Mouse (Mus musculus): ENCODE results near the gene Gadl1. TPM values are rescaled to one million over a fixed set of nuclear protein-coding genes. Genes with fewer than 3 reads are reported as not detected.

Gene Gadl1
- total and polyA plus RNA-seq, 3 experiments: 0.13 TPM; not detected in 2

GRCm38 (mm10) chr9:115870640-115871039 is 38.6 kb upstream of the Gadl1 start:
- no peak overlapping the region for H3K27ac ChIP-seq (ENCODE audit: insufficient read depth, low read depth)
- no peaks in the 10 kb centered on the region for H3K4me1 ChIP-seq (ENCODE audit: control insufficient read depth in 1 of 2, insufficient read depth in 2 of 2)
- in situ Hi-C loops (cut with MboI; ENCODE audit: low pct_ligation_motif_present, low pct_unique_long_range_greater_than_20kb, low sequenced_read_pairs) (no loop called here), dilution Hi-C loops (cut with MboI; ENCODE audit: extremely low pct_ligation_motif_present, extremely low pct_unique_long_range_greater_than_20kb, low sequenced_read_pairs) (no loop called here)
- no peak for DNase-seq (ENCODE audit: extremely low read depth)
- no peaks in the 10 kb centered on the region for H3K27me3 ChIP-seq (replicated peaks)
- TF ChIP-seq PAX5 (IDR thresholded peaks at IDR 0.05; ENCODE audit: low read length): no peak
- peak; percentile 52 for TF ChIP-seq ZNF384 (IDR thresholded peaks at IDR 0.05; ENCODE audit: low read depth, low read length)
- peaks cover 1% of the 10 kb centered on the region for H3K9me3 ChIP-seq (replicated peaks; ENCODE audit: low read length)
- no peaks in the 10 kb centered on the region for H3K79me2 ChIP-seq (replicated peaks; ENCODE audit: control insufficient read depth, extremely low read depth, insufficient read depth, poor library complexity, severe bottlenecking)
- H3K4me3 ChIP-seq (replicated peaks in 1 of 3; ENCODE audit: low read depth in 2 of 3, low read length in 2 of 3, poor library complexity in 1 of 3): no peak overlapping the region
- H3K9ac ChIP-seq (ENCODE audit: insufficient read depth, low read depth): no peak overlapping the region
- no peak overlapping the region for H3K4me2 ChIP-seq (ENCODE audit: insufficient read depth, low read depth, poor library complexity, severe bottlenecking)
- H3K36me3 ChIP-seq (replicated peaks in 1 of 2; ENCODE audit: control insufficient read depth in 1 of 2, insufficient read depth in 1 of 2, low read length in 1 of 2): no peaks in the 10 kb centered on the region

- dilution Hi-C loops (cut with MboI; ENCODE audit: extremely low pct_ligation_motif_present, extremely low pct_unique_long_range_greater_than_20kb, low sequenced_read_pairs): no loop called here
- DNase-seq (ENCODE audit: extremely low read depth): no peak
- in situ Hi-C loops (cut with MboI; ENCODE audit: low pct_ligation_motif_present, low pct_unique_long_range_greater_than_20kb, low sequenced_read_pairs): no loop called here
Measured at GRCm38 (mm10) chr9:115880500-115880899, 28.8 kb upstream of the Gadl1 start.

GRCm38 (mm10) chr9:115881137-115881536 is 28.1 kb upstream of the Gadl1 start:
- H3K9ac ChIP-seq (ENCODE audit: insufficient read depth, low read depth): no peak overlapping the region
- in situ Hi-C loops (cut with MboI; ENCODE audit: low pct_ligation_motif_present, low pct_unique_long_range_greater_than_20kb, low sequenced_read_pairs) (no loop called here), dilution Hi-C loops (cut with MboI; ENCODE audit: extremely low pct_ligation_motif_present, extremely low pct_unique_long_range_greater_than_20kb, low sequenced_read_pairs) (no loop called here)
- no peaks in the 10 kb centered on the region for H3K9me3 ChIP-seq (replicated peaks; ENCODE audit: low read length)
- H3K4me1 ChIP-seq (ENCODE audit: control insufficient read depth in 1 of 2, insufficient read depth in 2 of 2): peaks cover 6 to 9% of the 10 kb centered on the region in 2 experiments; a peak in 3 of 4 replicates
- DNase-seq (ENCODE audit: extremely low read depth): no peak
- no peaks in the 10 kb centered on the region for H3K36me3 ChIP-seq (replicated peaks in 1 of 2; ENCODE audit: control insufficient read depth in 1 of 2, insufficient read depth in 1 of 2, low read length in 1 of 2)
- H3K27ac ChIP-seq (ENCODE audit: insufficient read depth, low read depth): no peak overlapping the region
- H3K27me3 ChIP-seq (replicated peaks): no peaks in the 10 kb centered on the region
- H3K79me2 ChIP-seq (replicated peaks; ENCODE audit: control insufficient read depth, extremely low read depth, insufficient read depth, poor library complexity, severe bottlenecking): no peaks in the 10 kb centered on the region
- TF ChIP-seq RAD21 (IDR thresholded peaks at IDR 0.05; ENCODE audit: low read depth, low read length) (peak; percentile 28), JUND (conservative IDR thresholded peaks at IDR 0.05; ENCODE audit: low read depth, low read length) (no peak), CTCF (conservative IDR thresholded peaks at IDR 0.05 in 1 of 2, IDR thresholded peaks at IDR 0.05 in 1 of 2; ENCODE audit: low read depth in 2 of 2, low read length in 2 of 2) (peak; percentile 49 to 61)
- no peak overlapping the region for H3K4me3 ChIP-seq (replicated peaks in 1 of 3; ENCODE audit: low read depth in 2 of 3, low read length in 2 of 3, poor library complexity in 1 of 3)
- H3K4me2 ChIP-seq (ENCODE audit: insufficient read depth, low read depth, poor library complexity, severe bottlenecking): no peak overlapping the region

More at GRCm38 (mm10) chr9:115880500-115880899, 28.8 kb upstream of the Gadl1 start:
- TF ChIP-seq JUND (conservative IDR thresholded peaks at IDR 0.05; ENCODE audit: low read depth, low read length) (no peak), RCOR1 (conservative IDR thresholded peaks at IDR 0.05; ENCODE audit: low read depth, low read length) (no peak), RAD21 (IDR thresholded peaks at IDR 0.05; ENCODE audit: low read depth, low read length) (no peak), CTCF (conservative IDR thresholded peaks at IDR 0.05 in 1 of 2, IDR thresholded peaks at IDR 0.05 in 1 of 2; ENCODE audit: low read depth in 2 of 2, low read length in 2 of 2) (no peak), GABPA (IDR thresholded peaks at IDR 0.05; ENCODE audit: insufficient replicate concordance, low read depth, low read length) (no peak), ZKSCAN1 (IDR thresholded peaks at IDR 0.05; ENCODE audit: borderline replicate concordance, low read depth, low read length) (no peak), ELF1 (IDR thresholded peaks at IDR 0.05; ENCODE audit: low read depth, low read length) (no peak), POLR2A (IDR thresholded peaks at IDR 0.05; ENCODE audit: low read depth, low read length) (no peak), CHD1 (IDR thresholded peaks at IDR 0.05; ENCODE audit: low read depth, low read length) (no peak), MEF2A (IDR thresholded peaks at IDR 0.05; ENCODE audit: borderline replicate concordance, low read depth, low read length) (no peak), EP300 (IDR thresholded peaks at IDR 0.05; ENCODE audit: low read length) (no peak), USF1 (IDR thresholded peaks at IDR 0.05; ENCODE audit: low read depth, low read length) (no peak), NRF1 (IDR thresholded peaks at IDR 0.05; ENCODE audit: low read depth, low read length) (no peak), SMC3 (IDR thresholded peaks at IDR 0.05; ENCODE audit: low read depth, low read length) (no peak), IRF4 (IDR thresholded peaks at IDR 0.05; ENCODE audit: low read depth, low read length) (no peak)
- H3K9me3 ChIP-seq (replicated peaks; ENCODE audit: low read length): no peaks in the 10 kb centered on the region
- H3K79me2 ChIP-seq (replicated peaks; ENCODE audit: control insufficient read depth, extremely low read depth, insufficient read depth, poor library complexity, severe bottlenecking): no peaks in the 10 kb centered on the region
- peaks cover 6 to 9% of the 10 kb centered on the region in 2 experiments; a peak in 3 of 4 replicates for H3K4me1 ChIP-seq (ENCODE audit: control insufficient read depth in 1 of 2, insufficient read depth in 2 of 2)
- no peaks in the 10 kb centered on the region for H3K36me3 ChIP-seq (replicated peaks in 1 of 2; ENCODE audit: control insufficient read depth in 1 of 2, insufficient read depth in 1 of 2, low read length in 1 of 2)
- no peaks in the 10 kb centered on the region for H3K27me3 ChIP-seq (replicated peaks)
- H3K4me2 ChIP-seq (ENCODE audit: insufficient read depth, low read depth, poor library complexity, severe bottlenecking): no peak overlapping the region
- no peak overlapping the region for H3K27ac ChIP-seq (ENCODE audit: insufficient read depth, low read depth)
- H3K4me3 ChIP-seq (replicated peaks in 1 of 3; ENCODE audit: low read depth in 2 of 3, low read length in 2 of 3, poor library complexity in 1 of 3): no peak overlapping the region
- no peak overlapping the region for H3K9ac ChIP-seq (ENCODE audit: insufficient read depth, low read depth)
